Mouse (Mus musculus) megakaryocyte, embryonic 14.5 days (primary cell): ENCODE measurements around the gene Smyd1. TPM values are rescaled to one million over a fixed set of nuclear protein-coding genes. Genes with fewer than 3 reads are reported as not detected.

Source experiments
- H3K27me3 ChIP-seq: replicated peaks from 2 replicates; pipeline ENCODE3; 2012; ENCODE audit warnings: inconsistent platforms
- H3K36me3 ChIP-seq: replicated peaks from 2 replicates; pipeline ENCODE3; 2012; ENCODE audit warnings: low read length, inconsistent platforms, mixed read lengths
- H3K4me1 ChIP-seq: 2 replicates; pipeline ENCODE4 v1.6.1; 2012; ENCODE audit warnings: inconsistent platforms
- H3K4me3 ChIP-seq: replicated peaks from 2 replicates; pipeline ENCODE3; 2012; ENCODE audit warnings: moderate library complexity, mild to moderate bottlenecking, inconsistent platforms
- H3K9me3 ChIP-seq: 2 replicates; pipeline ENCODE4 v1.6.1; 2012; ENCODE audit warnings: inconsistent platforms
- FLI1 ChIP-seq: IDR thresholded peaks from 2 replicates; pipeline ENCODE4 v1.6.1; 2012; ENCODE audit warnings: low read length, inconsistent platforms, mixed read lengths
- GATA1 ChIP-seq: IDR thresholded peaks from 3 replicates; pipeline ENCODE4 v1.6.1; 2012; ENCODE audit warnings: mixed read lengths, low read length, inconsistent platforms, borderline replicate concordance
- polyA plus RNA-seq: library from polyadenylated mRNA; stranded (reverse); fragments of >175 nt; gene quantifications from 2 replicates; pipeline ENCODE4 v1.2.3, GENCODE M21; 2012; ENCODE audit warnings: low replicate concordance; ENCODE audit not compliant: insufficient read depth

The Smyd1 gene
- 0.19 TPM in 1 of 2 replicates, not detected in the other for polyA plus RNA-seq

DNA sequence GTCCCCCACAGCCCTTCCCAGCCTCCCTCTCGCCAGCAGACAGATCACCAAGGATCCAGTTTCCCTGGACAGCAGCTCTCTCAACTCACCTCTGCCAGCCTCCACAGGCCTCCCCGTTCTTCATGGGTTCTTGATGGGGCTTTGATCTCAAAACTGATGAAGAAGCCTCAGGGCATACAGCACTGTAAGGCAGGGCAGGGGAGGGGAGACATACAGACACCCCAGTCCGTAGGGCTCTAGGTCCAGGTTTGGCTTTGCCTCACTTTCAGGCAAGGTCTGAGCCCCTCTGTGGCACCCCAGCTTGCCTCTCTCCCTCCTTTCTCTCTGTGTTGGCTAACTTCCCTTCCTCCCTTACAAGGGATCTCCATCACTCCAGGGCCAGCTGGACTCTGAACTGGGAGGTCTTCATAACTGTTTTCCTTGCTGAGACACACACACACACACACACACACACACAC lies at the start of gene Smyd1:
Smyd1 (minus strand) TSS at position 408 of the 458 bp plus-strand sequence.
- H3K9me3 ChIP-seq = no peaks in the 10 kb centered on the region
- TF ChIP-seq GATA1 = no peak
- no peak for TF ChIP-seq FLI1
- H3K36me3 ChIP-seq = no peaks in the 10 kb centered on the region
- H3K27me3 ChIP-seq = peaks cover 7% of the 10 kb centered on the region
- no peaks in the 10 kb centered on the region for H3K4me1 ChIP-seq
- no peak within 1 kb of the TSS for H3K4me3 ChIP-seq

DNA sequence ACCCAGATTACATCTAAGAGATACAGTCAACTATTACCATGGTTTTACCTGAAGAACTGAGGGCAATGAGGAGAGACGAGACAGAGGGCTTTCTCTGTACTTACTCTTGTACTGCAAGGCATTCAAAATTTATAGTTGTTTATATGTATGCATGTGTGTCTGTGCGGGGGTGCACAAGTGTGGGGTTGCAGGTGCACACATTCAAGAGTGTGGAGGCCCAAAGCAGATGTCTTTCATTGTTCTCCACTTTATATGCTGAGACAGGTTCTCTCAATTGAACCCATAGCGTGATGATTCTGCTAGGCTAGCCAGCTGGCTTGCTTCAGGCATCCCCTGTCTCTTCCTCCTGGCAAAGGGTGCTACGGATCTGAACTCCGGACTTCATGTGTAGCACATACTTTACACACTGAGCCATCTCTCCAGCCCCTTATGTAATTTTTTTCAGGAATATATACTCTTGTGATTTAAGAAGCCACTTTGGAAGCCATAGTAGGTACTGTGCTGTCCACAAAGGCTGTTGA lies 49.1 kb upstream of the Smyd1 start:
- Histone ChIP-seq H3K4me3 (no peak overlapping the region), H3K9me3 (peaks cover 14% of the 10 kb centered on the region), H3K4me1 (no peaks in the 10 kb centered on the region), H3K36me3 (no peaks in the 10 kb centered on the region), H3K27me3 (peaks cover 6% of the 10 kb centered on the region)
- no peak for TF ChIP-seq FLI1
- no peak for TF ChIP-seq GATA1

DNA sequence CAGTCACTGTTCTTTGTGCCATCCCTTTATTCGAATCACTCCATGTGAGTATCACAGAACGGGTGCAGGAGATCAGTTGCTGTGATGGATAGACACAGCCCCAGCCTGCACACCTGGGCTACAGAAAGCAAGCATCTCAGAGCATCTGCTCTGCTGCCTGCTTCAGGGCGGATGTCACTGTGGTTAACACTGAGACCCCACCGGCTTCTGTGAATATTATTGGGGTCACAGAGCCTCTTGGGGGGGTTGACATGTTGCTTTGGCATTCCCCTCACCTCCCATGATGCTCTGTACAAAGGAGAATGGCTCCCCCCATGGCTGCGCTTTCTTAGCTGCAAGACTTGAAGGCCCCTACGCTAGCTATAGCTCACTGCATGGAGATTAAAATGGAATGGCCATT lies 47.4 kb upstream of the Smyd1 start:
- Histone ChIP-seq H3K27me3 (peaks cover 6% of the 10 kb centered on the region), H3K9me3 (peaks cover 14% of the 10 kb centered on the region), H3K4me1 (no peaks in the 10 kb centered on the region), H3K4me3 (no peak overlapping the region), H3K36me3 (no peaks in the 10 kb centered on the region)
- TF ChIP-seq FLI1 (no peak), GATA1 (no peak)

DNA sequence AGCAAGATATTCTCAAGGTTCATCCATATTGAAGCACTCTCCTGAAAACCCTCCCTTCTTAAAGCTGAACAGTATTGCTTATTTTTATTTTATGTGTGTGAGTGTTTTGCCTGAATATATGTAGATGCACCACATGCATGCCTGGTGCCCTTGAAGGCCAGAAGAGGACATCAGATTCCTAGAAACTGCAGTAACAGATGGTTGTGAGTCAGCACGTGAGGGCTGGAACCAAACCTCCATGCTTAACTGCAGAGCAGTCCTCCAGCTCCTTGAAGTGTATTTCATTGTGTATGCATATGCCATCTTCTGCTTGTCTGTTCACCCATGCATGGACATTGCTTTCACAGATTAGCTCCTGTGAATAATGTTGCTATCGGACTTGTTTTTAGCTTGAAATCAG lies 42.0 kb upstream of the Smyd1 start:
- Histone ChIP-seq H3K9me3 (peaks cover 6% of the 10 kb centered on the region), H3K36me3 (no peaks in the 10 kb centered on the region), H3K4me1 (no peaks in the 10 kb centered on the region), H3K4me3 (no peak overlapping the region), H3K27me3 (peaks cover 2% of the 10 kb centered on the region)
- no peak for TF ChIP-seq GATA1
- TF ChIP-seq FLI1 = no peak

DNA sequence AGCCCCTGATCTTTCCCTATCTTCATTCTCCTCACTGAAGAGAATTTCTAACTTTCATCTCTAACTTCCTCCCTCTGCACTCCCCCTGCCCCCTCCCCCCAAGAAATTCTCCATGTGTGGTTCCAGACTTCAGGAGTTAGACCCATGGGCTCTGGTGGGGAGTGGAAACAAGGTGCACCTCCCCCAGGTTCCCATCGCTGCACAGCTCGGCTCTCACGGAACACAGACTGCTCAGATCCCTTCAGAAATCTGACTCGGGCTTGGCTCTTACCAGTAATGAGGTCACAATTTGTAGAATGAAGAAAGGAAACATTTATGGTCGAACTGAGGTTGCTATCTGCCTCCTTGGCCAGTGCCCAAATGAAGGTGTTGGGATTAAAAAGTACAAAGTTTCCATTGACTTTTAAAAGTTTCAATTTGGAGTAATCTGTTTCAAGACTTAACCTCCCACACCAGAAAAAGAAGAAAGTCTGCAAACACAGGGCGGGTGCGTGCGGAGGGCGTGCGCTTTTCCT lies 39.2 kb upstream of the Smyd1 start:
- no peaks in the 10 kb centered on the region for H3K36me3 ChIP-seq
- H3K27me3 ChIP-seq = peaks cover 4% of the 10 kb centered on the region
- TF ChIP-seq GATA1 (no peak), FLI1 (no peak)
- H3K9me3 ChIP-seq = no peaks in the 10 kb centered on the region
- H3K4me1 ChIP-seq = no peaks in the 10 kb centered on the region
- H3K4me3 ChIP-seq = no peak overlapping the region

DNA sequence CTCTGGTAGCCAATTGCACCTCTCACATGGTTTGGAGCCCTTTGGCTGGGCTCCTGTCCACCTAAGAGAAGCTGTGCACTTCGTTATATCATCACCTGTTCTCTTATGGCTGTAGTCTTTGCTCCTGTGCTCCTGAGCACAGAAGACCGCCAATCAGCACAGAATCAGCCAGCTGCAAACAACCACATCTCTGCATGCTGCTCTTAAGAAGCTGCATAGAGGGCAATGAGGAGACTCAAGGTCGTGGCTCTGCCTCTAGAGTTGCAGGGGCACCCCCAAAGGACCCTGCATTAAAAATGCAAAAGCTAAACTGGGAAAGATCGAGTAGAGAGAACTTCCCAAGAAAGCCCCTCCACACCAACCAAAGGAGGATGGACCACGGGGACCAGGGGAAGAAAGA lies 38.7 kb upstream of the Smyd1 start:
- Histone ChIP-seq H3K4me3 (no peak overlapping the region), H3K4me1 (no peaks in the 10 kb centered on the region), H3K9me3 (no peaks in the 10 kb centered on the region), H3K36me3 (no peaks in the 10 kb centered on the region), H3K27me3 (peaks cover 4% of the 10 kb centered on the region)
- TF ChIP-seq FLI1 (no peak), GATA1 (no peak)

DNA sequence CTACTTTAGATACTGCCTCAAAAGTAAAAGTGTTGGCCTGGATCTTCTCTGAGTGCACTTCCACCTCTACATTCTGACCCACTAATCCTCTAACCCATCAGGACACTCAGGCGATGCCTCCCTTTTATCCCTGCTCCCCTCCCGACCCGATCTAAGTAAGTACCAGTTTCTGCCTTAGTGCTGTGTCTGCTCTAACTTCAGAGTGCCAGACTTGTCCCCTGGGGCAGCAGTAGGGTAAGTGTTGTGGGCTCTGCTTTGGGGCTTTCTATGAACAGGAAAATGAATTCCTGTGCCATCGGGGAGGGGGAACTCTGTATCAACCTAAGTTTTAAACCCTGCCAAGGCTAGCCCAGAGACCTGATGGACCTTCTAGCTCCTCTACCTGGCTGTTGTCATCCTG lies 38.2 kb upstream of the Smyd1 start:
- TF ChIP-seq GATA1 (no peak), FLI1 (no peak)
- H3K4me3 ChIP-seq = no peak overlapping the region
- H3K36me3 ChIP-seq = no peaks in the 10 kb centered on the region
- peaks cover 4% of the 10 kb centered on the region for H3K27me3 ChIP-seq
- no peaks in the 10 kb centered on the region for H3K4me1 ChIP-seq
- no peaks in the 10 kb centered on the region for H3K9me3 ChIP-seq

DNA sequence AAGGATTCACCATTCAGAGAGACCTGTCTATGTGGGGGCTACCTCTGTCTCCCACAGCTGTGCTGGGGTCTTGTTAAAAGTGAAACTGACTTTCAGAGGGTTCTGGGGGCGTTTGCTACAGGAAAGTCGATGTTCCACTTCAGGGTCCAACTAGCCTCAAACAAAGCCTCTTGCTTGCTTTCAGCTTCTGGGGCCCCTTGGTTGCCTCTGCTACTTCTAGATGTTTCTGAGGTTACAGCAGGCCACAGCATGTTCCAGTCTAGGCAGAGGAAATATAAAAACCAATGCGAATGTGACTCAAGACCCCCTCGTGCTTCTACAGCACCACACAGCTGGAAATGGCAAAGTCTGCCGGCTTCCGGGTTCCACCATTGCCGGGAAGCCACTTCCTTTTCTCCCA lies 35.5 kb upstream of the Smyd1 start:
- H3K36me3 ChIP-seq = no peaks in the 10 kb centered on the region
- no peak overlapping the region for H3K4me3 ChIP-seq
- TF ChIP-seq GATA1 = no peak
- TF ChIP-seq FLI1 = no peak
- no peaks in the 10 kb centered on the region for H3K9me3 ChIP-seq
- peaks cover 7% of the 10 kb centered on the region for H3K27me3 ChIP-seq
- H3K4me1 ChIP-seq = no peaks in the 10 kb centered on the region

DNA sequence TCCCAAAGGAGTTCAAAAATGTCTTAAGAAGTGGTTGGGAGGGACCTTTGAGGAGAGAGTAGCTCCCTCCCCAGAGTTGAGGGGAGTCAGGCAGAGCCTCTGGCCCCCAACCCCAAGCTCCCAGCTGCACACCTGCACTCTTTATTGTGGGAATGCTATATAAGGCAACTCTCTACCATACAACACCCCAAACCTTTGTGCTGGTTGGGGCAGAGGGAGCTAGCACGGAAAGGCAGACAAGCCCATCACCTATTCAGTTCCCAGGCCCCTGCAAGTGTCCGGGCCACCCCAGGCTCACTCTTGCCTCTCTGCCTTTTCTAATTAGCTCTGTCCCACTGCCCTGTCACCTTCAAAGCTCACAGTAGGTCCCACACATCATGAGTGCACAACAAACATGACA lies 31.7 kb upstream of the Smyd1 start:
- H3K4me3 ChIP-seq = no peak overlapping the region
- peaks cover 5% of the 10 kb centered on the region for H3K27me3 ChIP-seq
- no peak for TF ChIP-seq FLI1
- TF ChIP-seq GATA1 = no peak
- H3K9me3 ChIP-seq = no peaks in the 10 kb centered on the region
- no peaks in the 10 kb centered on the region for H3K4me1 ChIP-seq
- H3K36me3 ChIP-seq = no peaks in the 10 kb centered on the region

DNA sequence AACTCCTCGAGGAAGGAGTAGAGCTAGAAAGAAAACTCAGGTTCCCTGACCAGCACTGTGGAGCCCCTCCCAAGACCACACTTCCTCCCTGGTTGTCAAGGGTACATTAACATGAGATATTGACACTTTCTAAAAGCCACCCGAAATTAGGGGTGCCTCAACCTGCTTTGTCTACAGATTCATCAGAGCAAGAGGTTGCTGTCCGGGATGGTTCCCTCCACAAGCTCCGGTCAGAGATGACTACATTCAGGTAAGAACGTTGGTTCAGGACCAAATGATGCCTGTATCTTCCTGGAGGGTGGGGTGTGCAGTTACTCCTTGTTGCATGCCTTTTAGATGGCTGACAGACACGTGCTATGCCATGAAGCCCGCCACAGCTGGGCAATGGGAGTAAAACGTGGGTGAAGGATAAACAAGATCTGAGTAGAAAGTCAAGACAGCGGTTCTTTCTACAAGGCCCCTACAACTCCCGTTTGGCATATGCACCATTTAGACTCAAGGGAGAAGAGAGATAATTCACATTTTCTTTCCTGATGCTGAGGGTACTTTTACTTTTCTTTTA lies 30.9 kb upstream of the Smyd1 start:
- Histone ChIP-seq H3K4me3 (no peak overlapping the region), H3K9me3 (peaks cover 3% of the 10 kb centered on the region), H3K27me3 (peaks cover 3% of the 10 kb centered on the region), H3K4me1 (no peaks in the 10 kb centered on the region), H3K36me3 (no peaks in the 10 kb centered on the region)
- TF ChIP-seq GATA1 = no peak
- no peak for TF ChIP-seq FLI1
